Mouse (Mus musculus) testis, adult 2 months (tissue): ENCODE measurements around the gene Hk1.

ENCODE experiments used
- CTCF ChIP-seq: fragments of 200-500 bp; IDR thresholded peaks from 2 replicates; pipeline ENCODE4 v1.5.1; 2012; ENCODE audit warnings: low read depth, mild to moderate bottlenecking, inconsistent platforms, low read length, moderate library complexity; ENCODE audit not compliant: control insufficient read depth, insufficient read depth, insufficient replicate concordance
- POLR2A ChIP-seq: fragments of 200-500 bp; IDR thresholded peaks from 2 replicates; pipeline ENCODE4 v1.6.1; 2012; ENCODE audit warnings: low read depth, mild to moderate bottlenecking, inconsistent platforms, low read length, moderate library complexity; ENCODE audit not compliant: control insufficient read depth

GRCm38 (mm10) chr10:62345147-62345546 lies 34.6 kb downstream of the Hk1 start:
- TF ChIP-seq POLR2A (no peak), CTCF (no peak)
